Mouse (Mus musculus): ENCODE measurements around the gene Crhbp.

Crhbp gene

DNA sequence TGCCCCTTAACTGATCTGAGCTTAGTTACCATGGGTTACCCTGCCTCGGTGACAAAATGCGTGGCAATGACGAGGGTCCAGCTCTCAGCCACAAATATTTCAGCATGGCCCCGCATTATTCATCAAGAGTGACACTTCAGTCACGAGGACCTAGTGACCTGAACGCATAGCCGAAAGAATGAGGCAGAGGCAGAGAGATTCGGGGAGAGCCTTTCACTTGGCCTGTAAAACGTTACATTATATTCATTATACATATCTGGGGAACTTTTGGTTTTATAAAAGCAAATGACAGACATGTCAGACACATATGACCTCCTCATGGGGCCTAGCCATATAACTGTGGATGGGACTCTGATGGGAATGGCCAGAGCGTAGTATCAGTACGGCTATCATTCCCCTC, at the start of gene Crhbp:
Gene Crhbp (minus strand): TSS at position 101 of the 400 bp plus-strand sequence.
- DNase-seq (ENCODE audit: low read depth, low spot score), result no peak

DNA sequence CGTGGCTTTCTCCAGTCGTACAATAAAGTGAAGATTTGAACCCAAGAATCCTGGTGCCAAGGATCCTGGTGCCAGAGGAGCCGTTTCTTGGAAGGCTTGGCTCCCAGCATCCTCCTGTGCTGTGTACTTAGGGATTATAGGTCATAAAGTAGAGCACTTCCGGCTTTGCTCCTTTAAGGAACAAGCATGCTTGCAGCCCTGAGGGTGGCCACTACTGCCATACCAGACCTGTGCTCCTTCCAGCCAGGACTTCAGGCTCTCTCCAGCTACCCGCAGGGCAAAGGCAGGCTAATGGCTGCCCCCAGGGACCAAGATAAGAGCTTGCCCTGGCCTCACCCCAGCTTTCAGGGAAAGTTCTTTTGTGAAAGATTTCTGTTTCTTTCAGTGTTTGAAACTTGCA, 48.6 kb upstream of the Crhbp start:
- no peak for DNase-seq (ENCODE audit: low read depth, low spot score)

DNA sequence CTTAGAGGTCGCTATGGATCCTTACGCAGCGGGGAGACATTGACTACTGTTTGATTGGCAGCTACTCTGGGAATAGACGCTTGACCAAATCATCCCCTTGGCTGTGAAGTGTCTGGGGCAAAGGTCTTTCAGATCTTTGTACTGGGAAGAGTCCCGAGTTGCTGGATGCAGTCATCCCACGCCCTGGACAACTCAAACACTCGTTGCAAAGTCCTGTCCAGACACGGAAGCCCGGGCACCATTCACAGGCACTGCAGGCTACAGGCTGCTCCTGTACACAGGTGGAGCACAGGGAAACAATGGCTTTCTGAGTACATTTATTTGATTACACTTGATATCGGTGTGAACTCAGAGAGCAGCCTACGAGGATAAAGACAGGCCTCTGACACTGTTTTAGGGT, 46.6 kb upstream of the Crhbp start:
- DNase-seq (ENCODE audit: low read depth, low spot score), result no peak

DNA sequence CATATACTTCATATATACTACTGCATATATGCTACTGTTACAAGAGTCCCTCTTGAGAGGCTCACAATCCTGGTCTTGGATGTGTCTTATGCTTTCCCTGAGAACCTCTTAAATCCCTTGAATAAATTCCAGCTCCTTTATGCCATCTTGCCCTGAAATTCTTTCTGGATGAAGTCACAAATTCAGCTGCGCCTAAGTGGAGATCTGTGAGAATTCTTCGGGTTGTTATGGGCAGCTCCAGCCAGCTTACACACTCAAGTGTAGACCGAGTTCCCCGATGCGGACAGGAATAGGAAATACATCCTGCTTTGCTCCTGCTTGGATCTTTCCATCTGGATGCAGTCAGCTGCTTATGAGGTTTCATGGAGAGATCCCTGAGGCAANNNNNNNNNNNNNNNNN, 39.9 kb upstream of the Crhbp start:
- DNase-seq (ENCODE audit: low read depth, low spot score), result no peak

DNA sequence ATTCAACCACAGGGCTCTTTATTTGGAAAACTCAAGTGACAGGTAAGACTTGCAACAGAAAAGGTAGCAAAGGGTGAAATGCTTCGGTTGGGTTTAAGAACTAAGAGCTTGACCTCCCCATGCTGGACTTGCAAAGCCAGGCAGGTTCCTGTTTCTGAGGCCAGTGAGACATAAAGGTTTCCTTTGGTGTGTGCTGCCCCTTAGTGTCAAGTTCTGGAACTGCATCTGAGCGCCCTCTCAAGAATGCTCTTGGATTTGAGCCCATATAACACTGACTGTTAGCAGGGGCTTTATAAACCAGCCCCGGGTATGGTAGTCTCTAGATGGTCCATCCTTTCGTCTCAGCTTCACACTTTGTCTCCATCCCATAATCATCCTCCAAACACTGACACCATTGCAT, 36.7 kb upstream of the Crhbp start:
- peak; percentile 36 for DNase-seq (ENCODE audit: low read depth, low spot score)

DNA sequence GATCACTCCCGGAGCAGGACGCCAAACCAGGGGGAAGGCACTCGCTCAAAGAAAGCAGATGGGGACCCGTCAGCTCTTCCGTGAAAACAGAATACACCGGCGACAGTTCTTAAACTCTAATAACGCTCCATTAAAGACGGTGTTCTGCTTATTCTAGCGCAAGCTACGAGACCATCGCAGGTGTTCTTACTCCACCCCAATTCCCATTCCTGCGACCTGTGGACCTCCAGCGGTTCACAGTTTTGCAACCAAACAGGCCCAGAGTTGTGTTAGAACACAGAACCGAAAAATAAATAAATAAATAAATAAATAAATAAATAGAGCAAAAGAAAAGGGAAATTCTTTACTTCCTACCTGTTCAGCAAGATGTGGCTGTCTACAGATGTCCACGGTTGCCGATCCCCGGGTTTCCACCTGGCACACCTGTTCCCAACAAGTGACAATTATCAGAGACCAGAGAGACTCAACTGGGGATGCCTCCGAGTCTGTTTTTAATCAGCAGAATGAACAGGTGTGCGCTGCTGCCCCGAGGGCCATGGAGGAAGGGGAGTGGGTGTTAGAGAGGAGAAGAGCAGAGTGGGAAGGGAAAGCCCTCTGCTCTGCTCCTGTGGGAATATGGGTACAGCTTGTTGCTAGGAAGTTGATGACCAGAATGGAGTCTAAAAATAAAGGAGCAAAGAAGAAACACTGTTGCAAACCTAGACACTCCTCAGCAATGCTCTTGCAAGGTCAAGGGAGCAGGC, 34.1 kb upstream of the Crhbp start, which contains the start of gene S100z:
Gene S100z (minus strand): TSS at position 51 of the 743 bp plus-strand sequence.
- DNase-seq (ENCODE audit: low read depth, low spot score), result no peak

DNA sequence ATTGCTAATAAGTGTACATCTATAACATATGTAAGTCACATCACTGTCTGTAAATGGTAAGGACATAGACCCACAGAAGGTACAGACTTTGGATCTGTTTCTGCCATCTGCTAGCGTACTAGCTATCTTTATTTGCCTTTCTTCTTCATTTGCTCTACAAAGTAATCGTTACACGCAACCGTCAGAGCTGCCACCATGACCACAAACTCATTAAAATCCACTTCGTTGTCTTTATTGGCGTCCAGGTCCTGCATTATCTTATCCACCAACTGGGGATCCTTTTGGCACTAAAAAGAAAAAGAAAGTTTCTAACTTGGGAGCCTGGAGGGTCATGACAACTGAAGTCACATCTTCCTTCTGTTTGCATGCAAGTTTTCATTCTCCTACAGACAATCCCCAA, 32.4 kb upstream of the Crhbp start:
- DNase-seq (ENCODE audit: low read depth, low spot score), result no peak

DNA sequence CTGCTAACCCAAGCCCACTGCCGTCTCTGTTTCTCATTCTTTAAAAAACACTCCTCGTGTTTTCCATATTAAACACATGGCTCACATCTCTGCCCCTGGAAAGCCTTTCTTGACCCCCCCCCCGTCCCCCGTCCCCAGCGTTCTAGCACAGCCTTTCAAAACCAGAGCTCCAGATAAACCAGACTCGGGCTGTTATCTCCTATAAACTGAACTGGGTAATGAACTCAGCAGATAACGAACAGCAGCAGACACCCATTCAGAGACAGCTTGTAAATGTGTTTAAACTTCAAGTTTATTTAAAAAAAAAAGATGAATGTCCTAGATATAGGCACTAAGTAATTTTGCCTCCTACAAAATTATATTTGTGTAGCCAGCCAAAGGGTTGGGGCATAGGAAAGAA, 30.4 kb upstream of the Crhbp start:
- DNase-seq (ENCODE audit: low read depth, low spot score), result no peak

DNA sequence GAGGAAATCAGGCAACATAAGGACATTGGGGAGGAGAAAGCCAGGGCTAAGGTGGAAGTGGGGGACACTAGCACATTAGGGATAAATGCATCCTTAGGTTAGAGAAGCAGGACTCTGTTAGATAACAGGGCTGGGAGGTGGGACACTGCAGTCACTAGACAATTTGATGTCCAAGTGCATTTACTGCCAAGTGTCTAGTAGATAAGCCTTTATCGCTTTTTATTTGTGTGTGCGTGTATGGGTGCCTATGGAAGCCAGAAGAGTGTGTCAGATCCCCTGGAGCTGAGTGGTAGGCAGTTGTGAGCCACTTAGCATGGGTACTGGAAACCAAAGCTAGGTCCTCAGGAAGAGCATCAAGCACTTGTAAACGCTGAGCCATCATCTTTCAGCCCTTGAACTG, 29.6 kb upstream of the Crhbp start:
- DNase-seq (ENCODE audit: low read depth, low spot score), result no peak

DNA sequence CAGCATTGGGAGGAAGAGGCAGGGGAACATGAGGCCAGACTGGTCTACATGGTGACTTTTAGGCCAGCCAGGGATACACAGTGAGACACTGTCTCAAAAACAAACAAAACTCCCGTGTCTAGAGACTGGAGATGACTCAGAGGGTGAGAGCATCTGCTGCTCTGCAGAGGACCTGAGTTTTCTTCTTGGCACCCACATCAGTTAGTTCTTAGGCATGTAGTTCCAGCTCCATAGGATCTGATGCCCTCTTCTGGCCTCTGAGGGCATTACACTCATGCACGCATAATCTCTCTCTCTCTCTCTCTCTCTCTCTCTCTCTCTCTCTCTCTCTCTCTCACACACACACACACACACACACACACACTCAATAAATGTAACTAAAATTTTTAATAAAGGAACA, 26.2 kb upstream of the Crhbp start:
- no peak for DNase-seq (ENCODE audit: low read depth, low spot score)

DNA sequence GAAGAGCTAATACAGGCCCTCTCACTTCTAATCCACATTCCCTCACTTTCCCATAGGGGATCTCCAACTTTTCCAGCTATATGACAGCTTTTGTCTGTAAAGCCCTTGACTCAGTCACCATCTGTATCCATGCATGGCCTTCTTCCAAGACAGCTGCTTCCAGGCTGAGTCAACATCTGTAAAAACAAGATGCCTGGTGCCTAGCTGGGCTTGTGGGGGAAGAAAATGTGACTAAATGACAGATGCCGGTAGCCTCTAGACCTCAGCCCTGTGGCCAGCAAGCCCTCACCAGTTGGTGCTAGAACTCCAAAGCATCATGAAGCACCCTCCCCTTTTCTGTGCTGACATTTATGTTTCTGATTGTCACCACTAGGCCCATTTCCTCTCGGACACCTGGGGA, 6.8 kb upstream of the Crhbp start:
- no peak for DNase-seq (ENCODE audit: low read depth, low spot score)

DNA sequence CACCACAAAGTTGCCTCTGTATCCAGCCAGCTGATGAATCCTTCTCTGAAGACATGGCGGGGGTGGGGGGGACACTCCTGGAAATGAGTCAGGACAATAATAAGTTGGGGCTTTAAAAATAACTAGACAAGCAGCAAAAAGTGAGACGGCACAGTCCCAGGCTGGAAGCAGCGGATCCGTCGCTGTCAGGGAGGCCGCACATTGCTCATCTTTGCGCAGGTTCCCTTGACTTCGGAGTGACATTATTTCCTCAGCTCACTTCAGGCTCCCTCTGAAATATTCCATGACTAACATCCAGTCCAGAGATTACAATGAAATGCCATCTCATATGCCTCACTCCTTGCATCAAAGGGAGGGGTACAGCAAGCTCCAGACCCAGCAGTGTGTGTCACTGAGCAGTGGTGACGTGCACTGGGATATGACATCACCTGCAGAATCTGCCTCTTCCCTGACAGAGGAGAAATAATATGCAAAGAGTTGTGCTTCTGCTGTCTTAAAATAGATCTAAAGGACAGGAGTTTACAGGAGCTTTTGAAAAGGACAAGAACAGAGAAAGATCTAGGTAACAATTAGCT, 6.0 kb upstream of the Crhbp start:
- no peak for DNase-seq (ENCODE audit: low read depth, low spot score)

DNA sequence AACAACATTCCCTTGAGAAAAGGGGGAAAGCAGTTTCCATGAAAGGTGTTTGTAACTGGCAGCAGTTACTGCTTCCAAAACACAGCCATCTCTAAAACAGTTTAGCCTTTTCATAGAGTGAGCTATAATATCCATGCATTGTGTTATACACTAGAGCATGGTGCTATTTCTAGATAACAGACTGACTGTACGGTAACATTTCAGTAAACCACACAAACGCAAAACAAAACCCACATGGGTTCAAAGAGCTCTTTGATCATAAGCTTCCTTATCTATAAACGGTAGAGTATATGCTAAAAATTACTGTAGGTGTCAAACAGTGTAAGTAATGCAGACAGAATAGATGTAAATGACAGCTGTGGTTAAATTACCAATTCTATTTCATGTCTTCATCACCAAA, 5.0 kb upstream of the Crhbp start:
- no peak for DNase-seq (ENCODE audit: low read depth, low spot score)

DNA sequence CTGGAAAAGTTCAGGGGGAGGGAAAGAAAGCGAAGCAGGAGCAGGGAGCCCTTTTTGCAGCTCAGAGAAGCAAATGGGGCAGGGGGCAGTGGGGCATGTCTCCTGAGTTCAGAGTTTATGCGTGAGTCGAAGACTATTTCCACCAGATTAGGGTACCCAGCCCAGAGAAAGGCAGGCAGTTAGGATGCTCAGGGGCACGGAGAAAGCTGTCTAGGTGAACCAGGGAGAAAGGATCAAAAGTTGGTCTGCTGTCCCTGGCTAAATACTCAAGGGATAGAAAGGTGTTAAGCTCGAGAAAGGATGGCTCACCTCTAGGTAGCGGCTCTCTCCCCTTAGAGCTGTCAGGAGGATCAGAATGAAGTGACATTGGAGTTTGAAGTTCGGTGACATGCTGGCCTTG, 433 bp downstream of the Crhbp start:
- no peak for DNase-seq (ENCODE audit: low read depth, low spot score)

DNA sequence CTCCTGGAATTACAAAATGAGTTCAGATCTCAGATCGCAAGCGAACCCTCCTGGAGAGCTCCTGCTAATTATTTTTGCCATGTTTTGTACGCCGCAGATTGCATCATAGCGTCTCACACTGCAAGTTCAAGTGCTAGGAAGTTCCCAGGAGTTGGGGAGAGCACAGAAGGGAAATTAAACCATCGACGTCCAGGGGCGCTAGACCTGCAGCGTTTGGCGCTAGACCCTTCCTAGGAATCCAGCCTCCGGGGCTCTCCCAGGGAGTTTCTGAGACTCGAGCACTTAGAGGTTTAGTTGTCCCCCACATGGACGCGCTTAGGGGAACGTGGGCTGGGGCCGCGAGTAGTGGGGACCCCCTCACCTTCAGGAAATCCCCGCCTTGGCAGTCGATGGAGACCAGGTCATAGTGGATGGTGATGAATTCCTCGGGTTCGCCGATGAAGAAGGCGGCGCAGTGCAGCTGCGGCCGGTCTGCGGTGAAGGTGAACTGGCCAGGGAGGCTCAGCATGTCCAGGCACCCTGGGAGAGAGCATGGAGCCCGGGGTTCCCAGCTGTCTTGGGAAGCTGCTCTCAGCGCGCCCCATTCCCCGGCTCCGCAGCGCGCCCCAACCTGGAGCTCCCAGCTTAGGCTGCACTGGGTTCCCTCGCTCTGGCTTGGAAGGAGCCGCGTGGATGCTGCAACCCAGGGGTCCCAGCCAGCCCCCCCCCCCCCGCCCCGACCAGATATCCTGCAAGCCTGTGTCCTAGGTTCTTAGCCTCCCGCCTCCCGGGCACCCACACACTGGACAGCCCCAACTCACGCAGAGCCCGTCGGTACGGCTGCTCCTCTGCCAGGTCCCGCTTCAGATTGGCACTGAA, 1.1 kb downstream of the Crhbp start:
- no peak for DNase-seq (ENCODE audit: low read depth, low spot score)

DNA sequence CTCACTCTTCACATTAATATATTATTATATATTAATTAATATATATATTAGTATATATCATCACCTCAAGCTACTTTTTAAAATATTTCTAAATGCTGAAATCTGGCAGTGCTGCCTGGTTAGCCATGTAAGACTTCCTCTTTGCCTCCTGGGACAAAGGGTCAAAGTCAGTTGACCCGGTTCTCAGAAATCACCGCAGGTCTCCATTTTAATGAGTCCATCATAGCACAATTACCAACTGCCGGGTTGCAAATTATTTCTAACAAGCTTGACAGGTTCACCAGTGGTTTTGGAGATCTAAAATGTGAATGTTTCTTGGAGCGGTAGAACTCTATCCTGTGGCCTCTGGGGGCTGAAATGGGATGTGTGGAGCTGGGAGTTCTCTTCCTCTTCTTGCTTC, 1.8 kb downstream of the Crhbp start:
- no peak for DNase-seq (ENCODE audit: low read depth, low spot score)

DNA sequence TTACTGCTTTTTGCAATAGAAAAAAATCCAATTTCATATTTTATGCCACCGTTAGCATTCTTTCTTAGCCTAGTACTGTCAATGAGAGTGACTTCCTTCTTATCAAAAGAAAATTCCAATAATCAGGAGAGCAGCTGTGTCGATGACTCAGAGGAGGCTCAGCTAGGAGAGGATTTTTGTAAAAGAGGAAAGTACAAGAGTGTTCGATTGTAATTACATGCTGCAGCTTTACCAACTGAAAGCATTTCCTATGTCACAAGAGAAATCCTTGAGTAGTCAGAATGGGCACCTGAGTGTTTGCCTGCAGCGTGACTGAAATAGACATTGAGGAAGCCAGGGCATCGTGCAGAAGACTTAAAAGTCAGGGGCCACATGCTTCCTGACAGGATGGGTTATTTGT, 5.2 kb downstream of the Crhbp start:
- no peak for DNase-seq (ENCODE audit: low read depth, low spot score)

DNA sequence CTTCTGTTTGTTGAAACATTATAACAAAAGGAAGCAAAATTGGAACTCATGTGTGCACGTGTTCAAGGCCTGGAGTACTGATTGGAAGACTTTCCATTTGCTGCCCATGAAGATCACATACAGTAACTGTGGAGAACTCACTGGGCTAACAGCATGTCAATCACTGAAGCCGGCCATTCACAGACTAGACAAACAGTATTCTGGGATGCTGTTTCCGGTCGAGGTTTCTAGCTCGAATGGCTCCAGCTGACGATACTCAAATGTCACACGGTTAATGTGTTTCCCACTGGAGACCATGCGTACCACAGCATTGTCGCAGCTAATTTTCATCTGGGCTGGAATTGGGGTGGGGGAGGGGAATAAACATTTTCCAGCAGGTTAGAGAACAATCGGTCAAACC, 13.0 kb downstream of the Crhbp start:
- no peak for DNase-seq (ENCODE audit: low read depth, low spot score)

DNA sequence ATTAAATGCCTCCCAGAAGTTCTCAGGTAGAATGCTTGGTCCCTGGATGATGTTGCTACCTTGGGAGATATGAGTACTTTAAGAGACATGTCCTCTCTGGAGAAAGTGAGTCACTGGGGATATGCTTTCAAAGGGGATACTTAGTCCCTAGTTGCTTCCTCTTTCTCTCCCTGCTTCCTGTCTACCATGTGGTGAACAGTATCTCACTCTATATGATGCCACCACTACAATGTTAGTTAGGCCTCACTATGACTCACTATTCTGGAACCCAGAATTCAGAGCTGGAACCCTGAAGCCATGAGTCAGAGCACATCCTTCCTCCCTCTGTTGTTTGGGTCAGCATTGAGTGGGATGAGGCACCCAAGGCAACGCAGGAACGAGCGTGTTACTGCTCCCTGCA, 17.2 kb downstream of the Crhbp start:
- no peak for DNase-seq (ENCODE audit: low read depth, low spot score)

DNA sequence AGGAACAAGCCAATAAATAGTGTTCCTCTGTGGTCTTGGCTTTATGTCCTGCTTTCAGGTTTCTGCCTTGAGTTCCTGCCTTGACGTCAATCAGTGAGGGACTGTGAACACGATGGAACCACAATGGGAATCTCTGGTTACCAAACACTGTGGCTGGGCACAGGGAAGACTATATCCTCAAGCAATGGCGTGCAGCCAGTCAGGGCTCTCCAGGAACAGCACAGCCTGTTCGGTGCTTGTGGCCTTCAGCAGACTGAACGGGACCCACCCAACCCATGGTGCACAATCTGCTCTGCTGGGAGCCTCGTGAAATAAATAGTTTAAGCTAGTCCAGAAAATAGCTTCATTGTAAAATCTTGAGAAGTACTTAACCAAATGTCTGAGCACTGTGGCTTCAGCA, 18.3 kb downstream of the Crhbp start:
- DNase-seq (ENCODE audit: low read depth, low spot score), result no peak

DNA sequence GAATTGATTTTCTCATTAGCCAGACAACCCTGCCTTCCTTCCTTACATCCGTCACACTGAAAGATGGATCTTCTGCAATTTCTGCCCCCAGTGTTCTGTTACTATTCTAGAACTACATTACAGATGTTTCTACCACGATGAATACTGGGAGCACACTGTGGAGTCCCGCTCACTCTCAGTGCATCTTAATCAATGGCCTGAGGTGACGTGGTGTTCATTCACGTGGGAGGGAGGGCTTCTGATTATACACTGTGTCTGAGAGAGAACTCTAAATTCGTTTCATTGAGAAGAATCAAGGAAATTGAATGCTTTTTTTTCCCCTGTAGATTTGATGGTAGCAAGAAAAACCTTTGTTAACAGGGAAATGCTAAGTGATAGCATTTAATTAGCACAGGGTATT, 19.2 kb downstream of the Crhbp start:
- DNase-seq (ENCODE audit: low read depth, low spot score), result no peak

DNA sequence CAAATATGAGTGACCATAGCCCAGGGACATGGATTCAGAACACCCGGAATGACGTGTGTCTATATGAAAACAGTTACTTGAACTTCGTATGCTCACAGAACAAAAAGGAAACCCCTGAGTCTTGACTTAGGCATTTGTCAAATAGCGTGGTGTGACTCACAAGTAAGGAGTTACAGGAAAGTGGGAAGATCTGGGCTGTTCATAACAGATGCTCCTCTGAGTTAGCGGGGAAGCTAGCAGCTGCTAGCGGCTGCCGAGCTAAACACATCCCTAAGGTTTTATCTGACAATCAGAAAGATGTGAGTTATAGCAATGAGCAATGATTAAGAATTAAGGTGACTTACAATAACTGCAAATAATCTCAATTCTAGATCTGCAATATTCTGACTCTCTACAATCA, 19.8 kb downstream of the Crhbp start:
- no peak for DNase-seq (ENCODE audit: low read depth, low spot score)

Measured in telencephalon, adult 2 months (tissue).